In the genomic region with DNA sequence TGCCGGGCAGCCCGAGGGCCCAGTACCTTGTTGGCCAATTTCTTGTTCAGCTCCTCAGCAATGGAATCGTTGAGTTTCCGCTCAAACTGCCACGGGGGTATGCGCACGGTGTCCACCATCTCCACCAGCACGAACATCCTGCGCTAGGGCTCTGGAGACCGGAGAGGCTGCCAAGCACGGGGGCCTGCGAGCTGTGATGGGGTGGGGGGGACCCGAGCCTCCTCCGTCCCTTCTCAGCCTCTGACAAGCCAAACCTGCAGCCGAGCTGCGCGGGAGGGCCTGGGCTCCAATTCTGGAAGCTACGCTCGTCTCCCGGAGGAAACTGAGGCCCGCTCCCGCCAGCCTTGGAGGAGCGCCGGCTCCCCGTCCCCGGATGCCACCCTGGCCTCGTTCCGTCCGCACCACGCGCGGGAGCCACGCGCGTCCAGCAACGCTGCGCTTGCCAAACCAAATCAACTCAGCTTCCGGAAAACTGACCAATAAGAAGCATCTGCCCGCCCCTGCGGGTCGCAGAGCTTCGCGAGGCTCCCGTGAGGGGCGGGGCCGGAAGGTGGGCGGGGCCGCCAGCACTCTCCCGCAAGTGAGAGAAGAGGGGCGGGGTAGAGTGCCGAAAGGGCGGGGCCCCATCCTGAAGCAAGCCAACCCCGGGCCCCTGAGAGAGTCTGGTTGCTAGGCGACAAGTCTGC, we compare ENCODE assay signal across 7 mouse cellular contexts. TPM values are rescaled to one million over a fixed set of nuclear protein-coding genes. Genes with fewer than 3 reads are reported as not detected.
DNase-seq lines count a peak whose midpoint lies in the region; ATAC-seq and TF ChIP-seq lines count a peak whose summit lies in the region.

Gene Polr3h, minus strand, starts transcription at position 481 of the 686 bp plus-strand sequence.

- H3K4me1 ChIP-seq in embryonic facial prominence, embryonic 10.5 days, result peaks cover 28% of the 10 kb centered on the region
- H3K4me1 ChIP-seq in intestine, postnatal 0 days (replicated peaks; ENCODE audit: control insufficient read depth, insufficient read depth, low read length), result no peaks in the 10 kb centered on the region
- peaks cover 30% of the 10 kb centered on the region for H3K4me1 ChIP-seq in midbrain, embryonic 12.5 days
- peaks cover 10% of the 10 kb centered on the region for H3K4me1 ChIP-seq in small intestine, adult 2 months (ENCODE audit: control insufficient read depth, insufficient read depth, insufficient read length, low read length)

- TF ChIP-seq POLR2A in small intestine, adult 2 months (IDR thresholded peaks at IDR 0.05; ENCODE audit: low read depth, low read length), result peak; percentile 49; the same call in 1 of the 2 replicates

- peak within 1 kb of the TSS; percentile 96 for H3K4me2 ChIP-seq in intestine, postnatal 0 days (replicated peaks; ENCODE audit: low read depth)
- peak within 1 kb of the TSS; percentile 98 for H3K4me2 ChIP-seq in midbrain, embryonic 12.5 days (replicated peaks)

- H3K9ac ChIP-seq in intestine, postnatal 0 days (ENCODE audit: low read depth, low read length), result peak within 1 kb of the TSS; percentile 58
- H3K9ac ChIP-seq in midbrain, embryonic 12.5 days (replicated peaks), result peak within 1 kb of the TSS; percentile 72

- DNase-seq in adrenal gland, postnatal 10 days, result peak; percentile 98
- DNase-seq in embryonic facial prominence, embryonic 10.5 days (ENCODE audit: low spot score), result peak; percentile 99
- DNase-seq in gonadal fat pad, adult 2 months (ENCODE audit: low read depth), result no peak
- peak; percentile 99 for DNase-seq in left cerebral cortex, postnatal 4 days

- peak within 1 kb of the TSS; percentile 86 for H3K27ac ChIP-seq in embryonic facial prominence, embryonic 10.5 days (replicated peaks)
- peak within 1 kb of the TSS; percentile 64 for H3K27ac ChIP-seq in intestine, postnatal 0 days (ENCODE audit: low read depth, low read length)
- peak within 1 kb of the TSS; percentile 88 for H3K27ac ChIP-seq in midbrain, embryonic 12.5 days (replicated peaks)
- no peak within 1 kb of the TSS for H3K27ac ChIP-seq in small intestine, adult 2 months (ENCODE audit: insufficient read depth, low read depth, low read length)

- H3K36me3 ChIP-seq in embryonic facial prominence, embryonic 10.5 days (replicated peaks), result peaks cover 15% of the 10 kb centered on the region
- no peaks in the 10 kb centered on the region for H3K36me3 ChIP-seq in intestine, postnatal 0 days (ENCODE audit: control insufficient read depth, insufficient read depth)
- H3K36me3 ChIP-seq in midbrain, embryonic 12.5 days, result peaks cover 12% of the 10 kb centered on the region; the same call in 1 of the 2 replicates
- no peaks in the 10 kb centered on the region for H3K36me3 ChIP-seq in small intestine, adult 2 months (ENCODE audit: control insufficient read depth, insufficient read depth, low read length)

- TF ChIP-seq CTCF in intestine, postnatal 0 days (IDR thresholded peaks at IDR 0.05; ENCODE audit: low read depth), result no peak
- TF ChIP-seq CTCF in small intestine, adult 2 months (IDR thresholded peaks at IDR 0.05; ENCODE audit: extremely low read depth, insufficient read length, insufficient replicate concordance, low read depth, low read length), result no peak

- no peaks in the 10 kb centered on the region for H3K9me3 ChIP-seq in embryonic facial prominence, embryonic 10.5 days
- no peaks in the 10 kb centered on the region for H3K9me3 ChIP-seq in intestine, postnatal 0 days (ENCODE audit: control insufficient read depth)
- no peaks in the 10 kb centered on the region for H3K9me3 ChIP-seq in midbrain, embryonic 12.5 days

- no peaks in the 10 kb centered on the region for H3K27me3 ChIP-seq in embryonic facial prominence, embryonic 10.5 days (replicated peaks; ENCODE audit: low read depth, poor library complexity, severe bottlenecking)
- no peaks in the 10 kb centered on the region for H3K27me3 ChIP-seq in intestine, postnatal 0 days (replicated peaks; ENCODE audit: control insufficient read depth, insufficient read depth, low read length)
- no peaks in the 10 kb centered on the region for H3K27me3 ChIP-seq in midbrain, embryonic 12.5 days
- H3K27me3 ChIP-seq in small intestine, adult 2 months (ENCODE audit: control insufficient read depth, insufficient read depth, low read length), result no peaks in the 10 kb centered on the region

- under 1% methylated on average over 54 of the region's 54 CpGs for WGBS in embryonic facial prominence, embryonic 10.5 days
- WGBS in intestine, postnatal 0 days, result under 1% methylated on average over 53 of the region's 54 CpGs
- WGBS in midbrain, embryonic 12.5 days, result under 1% methylated on average over 54 of the region's 54 CpGs
- under 1% methylated on average over 54 of the region's 54 CpGs for WGBS in small intestine, adult 2 months

- intact Hi-C loops in left cerebral cortex, postnatal 4 days (cut with DNase I), result no loop called here

- H3K4me3 ChIP-seq in embryonic facial prominence, embryonic 10.5 days, result peak within 1 kb of the TSS; percentile 86
- H3K4me3 ChIP-seq in intestine, postnatal 0 days (ENCODE audit: low read depth, low read length), result peak within 1 kb of the TSS; percentile 54
- H3K4me3 ChIP-seq in midbrain, embryonic 12.5 days, result peak within 1 kb of the TSS; percentile 82
- peak within 1 kb of the TSS; percentile 69 for H3K4me3 ChIP-seq in small intestine, adult 2 months (ENCODE audit: low read depth, low read length)

- peak; percentile 95 for ATAC-seq in intestine, postnatal 0 days
- ATAC-seq in midbrain, embryonic 12.5 days (ENCODE audit: low FRiP score, low read depth), result peak; percentile 96

RNA-seq across cellular contexts. Expression of gene Polr3h, which starts in this region (rescaled TPM):
- 10 to 100 TPM; 15.5 to 19.1 TPM for total RNA-seq in adrenal gland, postnatal 10 days (2021)
- 74.3 and 84.5 TPM in 2 replicates for polyA plus RNA-seq in embryonic facial prominence, embryonic 10.5 days (2016; fragmentation: Nextera tagmentation; extraction: Ambion mirVana)
- polyA plus RNA-seq in gonadal fat pad, adult 2 months (2012; rRNA removed), result 14.1 and 17.0 TPM in 2 replicates
- polyA plus RNA-seq in intestine, postnatal 0 days (2015; fragmentation: Nextera tagmentation; extraction: Ambion mirVana), result 114 and 123 TPM in 2 replicates
- 10 to 100 TPM; 45.7 to 48.1 TPM for total RNA-seq in left cerebral cortex, postnatal 4 days (2021)
- 60.8 and 71.6 TPM in 2 replicates for polyA plus RNA-seq in midbrain, embryonic 12.5 days (2016; fragmentation: Nextera tagmentation; extraction: Ambion mirVana)
- polyA plus RNA-seq in small intestine, adult 2 months (2012; rRNA removed), result 3.7 and 5.2 TPM in 2 replicates
